Mouse (Mus musculus): ENCODE measurements around the gene Ptgfrn. TPM values are rescaled to one million over a fixed set of nuclear protein-coding genes. Genes with fewer than 3 reads are reported as not detected.
A peak's percentile ranks its signal among the peaks of the same experiment; 100 is the strongest.

Ptgfrn gene
- polyA plus RNA-seq, 1 experiment from 2014 or later = 6.6 TPM

- no peak overlapping the region for H3K4me3 ChIP-seq (ENCODE audit: low read depth, low read length)
- H3K9ac ChIP-seq (ENCODE audit: low read length) = no peak overlapping the region
- H3K9me3 ChIP-seq (ENCODE audit: control insufficient read depth, low read length) = no peaks in the 10 kb centered on the region
- no peak overlapping the region for H3K4me2 ChIP-seq (ENCODE audit: low read depth, severe bottlenecking)
- H3K27ac ChIP-seq (replicated peaks; ENCODE audit: low read depth, low read length) = no peak overlapping the region
- no peak for DNase-seq (ENCODE audit: low spot score)
- H3K36me3 ChIP-seq (ENCODE audit: control insufficient read depth, insufficient read depth, low read length) = no peaks in the 10 kb centered on the region
- WGBS = 75% methylated on average over 8 of the region's 8 CpGs
- no peaks in the 10 kb centered on the region for H3K27me3 ChIP-seq (ENCODE audit: control insufficient read depth, insufficient read depth, low read length)
- H3K4me1 ChIP-seq (ENCODE audit: control insufficient read depth, insufficient read depth, low read length) = no peaks in the 10 kb centered on the region
- ATAC-seq (ENCODE audit: insufficient number of reproducible peaks, low FRiP score, low TSS enrichment, low read depth) = no peak
Measured at GRCm38 (mm10) chr3:101021481-101022051, 88.5 kb downstream of the Ptgfrn start.

DNA sequence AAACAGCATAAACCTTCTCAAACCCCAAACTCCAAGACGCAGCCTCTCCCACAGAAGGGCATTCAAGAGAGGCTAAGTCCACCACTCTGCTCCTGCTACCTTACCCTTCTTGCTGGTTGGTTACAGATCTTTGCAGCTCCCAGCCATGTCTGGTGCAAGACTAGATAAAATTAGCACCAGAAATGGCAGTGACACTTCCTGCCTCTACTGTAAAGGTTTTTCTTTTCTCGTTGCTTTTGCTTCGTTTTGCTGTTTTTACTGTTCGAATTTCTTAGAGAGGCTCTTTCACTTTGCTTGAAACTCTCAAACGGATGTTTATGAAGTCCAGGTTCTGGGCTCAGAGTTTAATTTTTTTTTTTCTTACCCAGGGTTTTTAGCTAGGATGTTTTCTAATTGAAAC lies 89.0 kb downstream of the Ptgfrn start:
- Histone ChIP-seq H3K4me1 (ENCODE audit: control insufficient read depth, insufficient read depth, low read length) (no peaks in the 10 kb centered on the region), H3K9ac (ENCODE audit: low read length) (no peak overlapping the region), H3K36me3 (ENCODE audit: control insufficient read depth, insufficient read depth, low read length) (no peaks in the 10 kb centered on the region), H3K9me3 (ENCODE audit: control insufficient read depth, low read length) (no peaks in the 10 kb centered on the region), H3K27me3 (ENCODE audit: control insufficient read depth, insufficient read depth, low read length) (no peaks in the 10 kb centered on the region), H3K4me3 (ENCODE audit: low read depth, low read length) (no peak overlapping the region), H3K27ac (replicated peaks; ENCODE audit: low read depth, low read length) (no peak overlapping the region), H3K4me2 (ENCODE audit: low read depth, severe bottlenecking) (no peak overlapping the region)
- DNase-seq (ENCODE audit: low spot score) (no peak), ATAC-seq (ENCODE audit: insufficient number of reproducible peaks, low FRiP score, low TSS enrichment, low read depth) (no peak)
- 86% methylated on average over 5 of the region's 5 CpGs for WGBS

- DNase-seq (ENCODE audit: low spot score) = no peak
- no peaks in the 10 kb centered on the region for H3K9me3 ChIP-seq (ENCODE audit: control insufficient read depth, low read length)
- H3K4me1 ChIP-seq (ENCODE audit: control insufficient read depth, insufficient read depth, low read length) = no peaks in the 10 kb centered on the region
- WGBS = 81% methylated on average over 6 of the region's 6 CpGs
- no peak overlapping the region for H3K9ac ChIP-seq (ENCODE audit: low read length)
- no peak overlapping the region for H3K4me3 ChIP-seq (ENCODE audit: low read depth, low read length)
- no peak overlapping the region for H3K4me2 ChIP-seq (ENCODE audit: low read depth, severe bottlenecking)
- no peak for ATAC-seq (ENCODE audit: insufficient number of reproducible peaks, low FRiP score, low TSS enrichment, low read depth)
- no peak overlapping the region for H3K27ac ChIP-seq (replicated peaks; ENCODE audit: low read depth, low read length)
- H3K36me3 ChIP-seq (ENCODE audit: control insufficient read depth, insufficient read depth, low read length) = no peaks in the 10 kb centered on the region
- no peaks in the 10 kb centered on the region for H3K27me3 ChIP-seq (ENCODE audit: control insufficient read depth, insufficient read depth, low read length)
Measured at GRCm38 (mm10) chr3:101018494-101018893, 91.6 kb downstream of the Ptgfrn start.

DNA sequence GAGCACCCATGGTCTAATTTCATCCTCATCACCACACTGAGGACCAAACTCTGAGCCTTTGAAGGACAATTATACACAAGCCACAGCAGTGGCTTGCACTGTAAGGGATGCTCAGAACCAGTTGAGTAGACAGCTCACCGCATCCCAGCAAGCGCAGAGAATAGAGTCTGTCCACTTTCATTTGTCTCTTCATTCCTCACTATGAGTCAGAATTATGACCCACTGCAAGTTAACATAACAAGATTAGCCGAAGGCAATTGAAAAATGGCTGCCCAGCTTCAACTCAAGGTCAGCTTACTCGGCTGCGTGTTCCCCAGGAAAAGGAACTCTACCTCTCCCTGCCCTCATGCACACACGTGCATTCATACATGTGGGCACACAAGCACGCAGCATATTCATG lies 94.0 kb downstream of the Ptgfrn start:
- Histone ChIP-seq H3K9ac (ENCODE audit: low read length) (no peak overlapping the region), H3K4me3 (ENCODE audit: low read depth, low read length) (no peak overlapping the region), H3K4me2 (ENCODE audit: low read depth, severe bottlenecking) (no peak overlapping the region), H3K27me3 (ENCODE audit: control insufficient read depth, insufficient read depth, low read length) (no peaks in the 10 kb centered on the region), H3K27ac (replicated peaks; ENCODE audit: low read depth, low read length) (no peak overlapping the region), H3K36me3 (ENCODE audit: control insufficient read depth, insufficient read depth, low read length) (no peaks in the 10 kb centered on the region), H3K4me1 (ENCODE audit: control insufficient read depth, insufficient read depth, low read length) (peaks cover 8% of the 10 kb centered on the region), H3K9me3 (ENCODE audit: control insufficient read depth, low read length) (no peaks in the 10 kb centered on the region)
- ATAC-seq (ENCODE audit: insufficient number of reproducible peaks, low FRiP score, low TSS enrichment, low read depth) (no peak), DNase-seq (ENCODE audit: low spot score) (no peak)
- WGBS = 91% methylated on average over 7 of the region's 7 CpGs

GRCm38 (mm10) chr3:101015254-101015653 lies 94.8 kb downstream of the Ptgfrn start:
- no peaks in the 10 kb centered on the region for H3K9me3 ChIP-seq (ENCODE audit: control insufficient read depth, low read length)
- H3K4me2 ChIP-seq (ENCODE audit: low read depth, severe bottlenecking) = no peak overlapping the region
- no peaks in the 10 kb centered on the region for H3K36me3 ChIP-seq (ENCODE audit: control insufficient read depth, insufficient read depth, low read length)
- no peak overlapping the region for H3K9ac ChIP-seq (ENCODE audit: low read length)
- H3K27ac ChIP-seq (replicated peaks; ENCODE audit: low read depth, low read length) = no peak overlapping the region
- H3K4me3 ChIP-seq (ENCODE audit: low read depth, low read length) = no peak overlapping the region
- H3K4me1 ChIP-seq (ENCODE audit: control insufficient read depth, insufficient read depth, low read length) = peaks cover 8% of the 10 kb centered on the region
- no peak for DNase-seq (ENCODE audit: low spot score)
- ATAC-seq (ENCODE audit: insufficient number of reproducible peaks, low FRiP score, low TSS enrichment, low read depth) = no peak
- WGBS = 69% methylated on average over 4 of the region's 4 CpGs
- H3K27me3 ChIP-seq (ENCODE audit: control insufficient read depth, insufficient read depth, low read length) = no peaks in the 10 kb centered on the region

DNA sequence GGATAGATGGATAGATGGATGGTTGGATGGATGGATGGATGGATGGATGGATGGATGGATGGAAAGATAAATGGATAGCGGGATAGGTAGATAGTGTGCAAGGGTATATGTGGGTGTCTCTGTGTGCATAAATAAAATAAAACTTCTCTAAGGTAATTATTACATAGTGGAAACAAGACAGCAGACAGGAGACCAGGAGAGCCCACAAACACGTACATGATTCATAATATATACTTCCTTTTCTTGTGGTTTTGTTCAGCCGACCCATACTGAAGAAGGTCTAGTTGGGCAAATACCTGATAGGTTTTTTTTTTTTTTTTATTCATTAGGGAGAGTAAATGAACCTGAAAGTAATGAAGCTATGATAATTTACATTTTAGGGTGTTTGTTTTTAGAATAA lies 96.5 kb downstream of the Ptgfrn start:
- WGBS = 93% methylated on average over 3 of the region's 3 CpGs
- ATAC-seq (ENCODE audit: insufficient number of reproducible peaks, low FRiP score, low TSS enrichment, low read depth) = no peak
- Histone ChIP-seq H3K4me1 (ENCODE audit: control insufficient read depth, insufficient read depth, low read length) (peaks cover 8% of the 10 kb centered on the region), H3K36me3 (ENCODE audit: control insufficient read depth, insufficient read depth, low read length) (no peaks in the 10 kb centered on the region), H3K27ac (replicated peaks; ENCODE audit: low read depth, low read length) (no peak overlapping the region), H3K4me3 (ENCODE audit: low read depth, low read length) (no peak overlapping the region), H3K4me2 (ENCODE audit: low read depth, severe bottlenecking) (no peak overlapping the region), H3K9ac (ENCODE audit: low read length) (no peak overlapping the region), H3K27me3 (ENCODE audit: control insufficient read depth, insufficient read depth, low read length) (no peaks in the 10 kb centered on the region), H3K9me3 (ENCODE audit: control insufficient read depth, low read length) (no peaks in the 10 kb centered on the region)
- no peak for DNase-seq (ENCODE audit: low spot score)

DNA sequence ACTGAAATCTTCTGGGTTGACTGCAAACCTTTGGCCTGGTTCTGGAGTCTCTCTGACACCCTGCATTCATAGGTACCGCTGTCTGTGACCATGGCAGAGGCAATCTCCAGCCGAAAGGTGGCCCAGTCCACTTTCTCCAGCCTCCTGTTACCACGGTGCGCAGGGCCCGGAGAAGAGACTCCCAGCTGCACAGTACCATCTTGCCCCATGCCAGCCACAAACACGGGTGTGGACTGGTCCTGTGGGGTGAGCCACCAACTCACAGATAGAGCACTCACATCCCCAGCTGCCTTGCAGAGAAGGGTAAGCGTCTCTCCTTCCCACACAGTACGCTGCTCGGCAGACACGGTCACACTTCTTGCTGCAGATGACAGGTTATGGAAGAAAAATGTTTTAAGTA lies 97.1 kb downstream of the Ptgfrn start:
- no peak for DNase-seq (ENCODE audit: low spot score)
- no peaks in the 10 kb centered on the region for H3K27me3 ChIP-seq (ENCODE audit: control insufficient read depth, insufficient read depth, low read length)
- no peak overlapping the region for H3K9ac ChIP-seq (ENCODE audit: low read length)
- ATAC-seq (ENCODE audit: insufficient number of reproducible peaks, low FRiP score, low TSS enrichment, low read depth) = no peak
- H3K4me2 ChIP-seq (ENCODE audit: low read depth, severe bottlenecking) = no peak overlapping the region
- H3K36me3 ChIP-seq (ENCODE audit: control insufficient read depth, insufficient read depth, low read length) = no peaks in the 10 kb centered on the region
- no peak overlapping the region for H3K27ac ChIP-seq (replicated peaks; ENCODE audit: low read depth, low read length)
- no peak overlapping the region for H3K4me3 ChIP-seq (ENCODE audit: low read depth, low read length)
- peaks cover 8% of the 10 kb centered on the region for H3K4me1 ChIP-seq (ENCODE audit: control insufficient read depth, insufficient read depth, low read length)
- no peaks in the 10 kb centered on the region for H3K9me3 ChIP-seq (ENCODE audit: control insufficient read depth, low read length)
- 96% methylated on average over 10 of the region's 10 CpGs for WGBS

DNA sequence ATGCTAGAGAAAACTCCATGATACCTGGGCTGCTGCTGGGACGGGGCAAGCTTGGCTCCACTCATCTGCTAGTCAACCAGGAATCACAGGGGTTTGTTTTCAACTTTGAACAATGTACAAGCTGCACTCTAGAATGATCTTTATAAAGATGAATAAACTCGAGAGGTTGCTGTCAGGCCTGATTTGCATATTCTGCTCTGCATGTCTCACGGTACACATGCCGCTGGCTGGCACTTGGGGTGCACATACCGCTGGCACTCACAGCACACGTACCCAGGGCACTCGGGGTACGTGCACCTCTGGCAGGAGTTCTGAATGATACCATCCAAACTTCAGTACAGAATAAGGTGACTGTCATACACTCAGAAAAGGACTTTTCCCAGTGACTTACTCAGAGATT lies 97.5 kb downstream of the Ptgfrn start:
- H3K36me3 ChIP-seq (ENCODE audit: control insufficient read depth, insufficient read depth, low read length) = no peaks in the 10 kb centered on the region
- ATAC-seq (ENCODE audit: insufficient number of reproducible peaks, low FRiP score, low TSS enrichment, low read depth) (no peak), DNase-seq (ENCODE audit: low spot score) (no peak)
- H3K4me2 ChIP-seq (ENCODE audit: low read depth, severe bottlenecking) = no peak overlapping the region
- no peak overlapping the region for H3K9ac ChIP-seq (ENCODE audit: low read length)
- 86% methylated on average over 8 of the region's 8 CpGs for WGBS
- no peak overlapping the region for H3K4me3 ChIP-seq (ENCODE audit: low read depth, low read length)
- no peaks in the 10 kb centered on the region for H3K27me3 ChIP-seq (ENCODE audit: control insufficient read depth, insufficient read depth, low read length)
- H3K27ac ChIP-seq (replicated peaks; ENCODE audit: low read depth, low read length) = no peak overlapping the region
- H3K9me3 ChIP-seq (ENCODE audit: control insufficient read depth, low read length) = no peaks in the 10 kb centered on the region
- peaks cover 8% of the 10 kb centered on the region for H3K4me1 ChIP-seq (ENCODE audit: control insufficient read depth, insufficient read depth, low read length)

- no peaks in the 10 kb centered on the region for H3K36me3 ChIP-seq (ENCODE audit: control insufficient read depth, insufficient read depth, low read length)
- no peaks in the 10 kb centered on the region for H3K9me3 ChIP-seq (ENCODE audit: control insufficient read depth, low read length)
- ATAC-seq (ENCODE audit: insufficient number of reproducible peaks, low FRiP score, low TSS enrichment, low read depth) = no peak
- no peaks in the 10 kb centered on the region for H3K27me3 ChIP-seq (ENCODE audit: control insufficient read depth, insufficient read depth, low read length)
- H3K4me2 ChIP-seq (ENCODE audit: low read depth, severe bottlenecking) = no peak overlapping the region
- 50% methylated on average over 10 of the region's 10 CpGs for WGBS
- H3K27ac ChIP-seq (replicated peaks; ENCODE audit: low read depth, low read length) = no peak overlapping the region
- H3K4me3 ChIP-seq (ENCODE audit: low read depth, low read length) = no peak overlapping the region
- peak; percentile 38 for DNase-seq (ENCODE audit: low spot score)
- no peak overlapping the region for H3K9ac ChIP-seq (ENCODE audit: low read length)
- peaks cover 8% of the 10 kb centered on the region for H3K4me1 ChIP-seq (ENCODE audit: control insufficient read depth, insufficient read depth, low read length)
Measured at GRCm38 (mm10) chr3:101012131-101012571, 97.9 kb downstream of the Ptgfrn start.

All from limb, embryonic 11.5 days (tissue).